Mouse (Mus musculus) common myeloid progenitor, adult 5-6 weeks (primary cell): ENCODE measurements at regions not wholly inside any gene's neighbourhood (a gene's known extent, or its start where the extent isn't known, plus 50 kb on each side); places are given as distances from the start of the nearest gene placed in this dataset.
A peak's percentile ranks its signal among the peaks of the same experiment; 100 is the strongest.

Experiments used
- ATAC-seq: replicated peaks from 2 replicates; pipeline ENCODE4 v1.8.0; 2016; ENCODE audit warnings: low read depth, mild to moderate bottlenecking, moderate TSS enrichment, inconsistent platforms; ENCODE audit not compliant: poor library complexity, severe bottlenecking

DNA sequence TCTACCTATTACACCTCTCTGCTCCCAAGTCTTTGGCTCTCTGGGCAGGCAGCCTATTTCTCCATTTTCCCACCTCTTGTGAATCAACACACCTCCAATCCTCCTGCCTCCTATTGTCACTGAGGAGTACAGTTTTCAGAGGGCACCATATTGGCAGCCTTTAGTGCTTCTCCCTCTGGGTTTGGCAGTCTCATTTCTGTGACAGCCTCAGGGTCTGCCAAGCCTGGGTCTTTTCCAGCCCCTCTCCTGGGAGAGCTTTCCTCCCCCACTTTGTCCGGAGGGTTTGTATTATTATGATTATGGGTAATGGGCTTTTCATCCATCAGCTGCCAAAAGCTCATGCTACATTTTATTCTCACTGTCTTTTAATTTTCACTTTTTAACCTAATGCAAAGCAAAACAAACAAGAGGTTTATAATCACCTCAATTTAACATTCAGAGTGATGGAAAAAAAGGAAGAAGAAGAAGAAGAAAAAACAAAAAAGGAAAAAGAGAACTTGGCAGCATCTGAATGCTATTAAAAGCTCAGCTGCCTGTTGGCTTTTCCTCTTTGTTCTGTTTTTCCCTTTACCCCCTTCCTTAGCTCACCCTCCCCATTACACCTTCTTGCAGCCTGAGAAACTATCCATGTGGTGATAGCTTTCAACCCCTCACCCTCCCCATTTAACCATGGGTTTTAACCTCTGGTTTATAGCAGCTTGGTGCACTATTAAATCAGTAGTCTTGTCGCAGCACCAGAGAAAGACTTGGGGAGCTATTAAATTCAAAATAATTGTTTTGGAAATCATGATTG lies 790.5 kb upstream of the Cdh8 start:
- ATAC-seq, result no peak

- no peak for ATAC-seq
Observed at GRCm38 (mm10) chr8:100193228-100193627, 777.0 kb upstream of the Cdh8 start.

DNA sequence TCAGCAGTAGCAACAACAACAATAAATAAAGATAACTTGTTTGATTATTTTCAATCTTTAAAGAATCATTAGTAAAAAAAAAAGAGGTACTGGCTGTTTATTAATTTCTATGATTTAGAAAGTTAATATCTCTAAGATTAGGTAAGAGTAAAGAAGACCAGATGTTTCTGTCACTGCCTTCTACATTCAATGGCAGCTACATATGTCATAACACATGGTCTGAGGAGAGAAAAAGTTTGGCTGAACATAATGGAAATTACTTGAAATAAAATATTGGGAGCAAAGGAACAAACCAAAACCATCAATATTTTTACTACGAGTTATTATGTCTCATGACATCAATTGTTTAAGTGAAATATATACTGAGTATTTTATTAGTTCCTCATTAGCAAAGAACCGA lies 774.4 kb upstream of the Cdh8 start:
- no peak for ATAC-seq

GRCm38 (mm10) chr8:100187976-100188375 lies 771.7 kb upstream of the Cdh8 start:
- no peak for ATAC-seq

GRCm38 (mm10) chr8:100176502-100176901 lies 760.2 kb upstream of the Cdh8 start:
- no peak for ATAC-seq

- ATAC-seq, result no peak
Observed at GRCm38 (mm10) chr8:100145411-100145810, 729.1 kb upstream of the Cdh8 start.

- no peak for ATAC-seq
Observed at GRCm38 (mm10) chr8:100144124-100144680, 727.9 kb upstream of the Cdh8 start.

DNA sequence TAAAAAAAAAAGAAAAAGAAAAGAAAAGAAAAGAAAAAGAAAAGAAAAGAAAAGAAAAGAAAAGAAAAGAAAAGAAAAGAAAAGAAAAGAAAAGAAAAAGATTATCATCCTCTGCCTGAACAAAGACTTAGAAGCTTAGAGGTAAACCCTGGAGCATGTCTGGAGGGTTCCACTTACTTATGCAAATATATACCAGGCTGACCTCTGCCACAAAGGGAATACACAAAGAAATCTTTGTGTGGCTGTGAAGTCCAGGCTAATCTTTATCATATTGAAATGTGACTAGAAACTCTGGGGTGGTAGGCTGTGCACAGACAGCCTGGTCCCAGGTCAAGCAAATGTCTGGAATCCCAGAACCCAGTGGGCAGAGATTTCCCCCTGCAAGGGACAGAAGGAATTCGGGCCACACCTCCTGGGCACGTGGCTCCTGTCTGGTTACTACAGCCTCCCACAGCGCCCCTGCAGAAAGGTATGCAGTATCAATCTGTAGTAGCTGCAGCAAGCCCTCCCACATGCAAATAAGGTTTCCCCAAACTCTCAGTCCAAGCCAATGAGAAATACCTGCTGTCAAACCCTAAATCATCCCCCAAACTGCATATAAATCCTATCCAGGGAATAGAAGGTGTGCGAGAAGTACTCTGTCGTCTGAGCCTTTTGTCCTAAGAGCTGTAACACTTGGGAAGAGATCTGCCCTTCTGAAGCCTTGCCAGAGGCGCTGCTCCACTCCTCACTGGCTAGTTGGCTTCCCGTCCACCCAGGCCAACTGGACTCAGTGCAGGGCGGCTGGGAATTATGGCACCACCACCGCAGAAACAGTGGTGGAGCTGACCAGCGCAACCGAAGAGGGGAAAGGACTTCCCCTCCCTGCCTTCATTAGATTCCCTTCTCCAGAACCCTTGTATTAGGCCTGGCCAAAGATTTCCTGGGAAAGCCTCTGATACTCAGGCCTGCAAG lies 688.4 kb upstream of the Cdh8 start:
- ATAC-seq, result no peak

- ATAC-seq, result no peak
Observed at GRCm38 (mm10) chr8:100101957-100102356, 685.7 kb upstream of the Cdh8 start.

- no peak for ATAC-seq
Observed at GRCm38 (mm10) chr8:100072059-100072729, 655.9 kb upstream of the Cdh8 start.

DNA sequence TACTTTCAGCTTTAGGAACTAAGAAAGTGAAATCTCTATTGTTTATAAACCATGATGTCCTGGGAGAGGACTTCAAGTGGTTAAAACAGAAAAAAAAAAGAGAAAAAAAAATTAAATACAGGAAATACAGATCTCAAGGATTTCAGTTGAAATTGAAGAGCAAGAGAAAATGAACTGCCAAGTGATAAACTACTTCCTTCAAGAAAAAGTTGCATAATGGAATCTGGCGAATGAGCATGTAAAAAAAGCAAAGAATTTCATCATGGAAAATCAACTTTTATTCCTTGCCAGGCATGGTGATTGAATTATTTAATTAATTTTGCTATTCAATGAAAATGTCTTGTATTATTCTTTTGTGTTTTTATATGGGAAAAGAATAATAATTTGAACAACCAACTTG lies 653.5 kb upstream of the Cdh8 start:
- ATAC-seq, result no peak

- no peak for ATAC-seq
Observed at GRCm38 (mm10) chr8:100038931-100039330, 622.7 kb upstream of the Cdh8 start.

DNA sequence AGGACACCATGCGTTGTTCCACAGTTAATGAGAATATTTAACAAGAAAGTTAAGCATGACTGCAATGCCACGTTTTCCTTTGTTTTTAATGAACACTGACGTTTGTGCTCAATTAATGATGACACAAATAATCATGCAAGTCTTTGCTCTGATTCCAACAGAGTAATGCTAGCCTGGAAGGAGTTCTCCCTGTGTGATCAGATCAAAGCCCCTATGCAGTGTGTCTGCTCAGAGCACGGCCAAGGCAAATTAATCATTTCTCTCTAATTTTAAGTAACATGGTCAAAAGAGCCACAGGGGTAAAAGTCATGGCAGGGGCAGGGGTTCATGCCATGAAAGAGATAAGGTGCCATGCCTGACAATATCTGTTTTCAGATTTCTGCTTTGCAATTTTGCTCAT lies 618.2 kb upstream of the Cdh8 start:
- no peak for ATAC-seq

- peak; percentile 92 for ATAC-seq
Observed at GRCm38 (mm10) chr8:100030358-100030757, 614.1 kb upstream of the Cdh8 start.

DNA sequence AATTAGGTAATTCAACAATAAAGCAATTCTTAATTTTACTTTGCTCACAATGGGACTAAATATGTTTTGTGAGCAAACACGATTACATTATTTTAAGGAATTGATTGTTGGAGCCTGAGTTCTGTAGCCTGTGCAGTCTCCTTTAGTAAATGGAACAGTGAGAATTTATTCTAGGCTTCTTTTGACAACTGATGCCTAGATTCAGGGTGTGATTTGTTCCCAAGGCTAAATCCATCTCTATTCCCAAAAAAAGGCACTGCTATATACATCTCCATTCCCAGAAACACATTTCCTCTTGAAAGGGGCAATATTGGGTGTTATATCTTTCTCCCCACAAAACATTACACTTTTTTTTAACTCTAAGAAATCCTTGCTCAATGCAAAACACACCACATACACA lies 599.4 kb upstream of the Cdh8 start:
- ATAC-seq, result no peak

DNA sequence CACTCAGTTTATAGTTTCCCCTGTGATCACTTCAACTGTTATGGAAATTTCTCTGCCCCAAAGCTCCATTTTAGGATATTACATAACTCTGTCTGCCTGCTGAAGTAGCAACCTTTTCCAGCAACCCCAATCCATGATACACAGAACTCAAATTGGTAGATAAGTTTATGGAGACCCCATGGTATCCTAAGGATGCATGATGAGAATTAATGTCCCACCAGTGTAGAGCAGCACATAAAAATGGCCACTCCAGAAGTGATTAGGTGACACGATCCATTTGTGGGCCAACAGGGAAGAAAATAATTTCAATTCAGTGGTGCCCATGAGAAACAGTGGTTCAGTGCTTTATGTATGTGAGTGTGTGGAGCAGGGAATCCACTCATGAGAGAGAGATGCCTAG lies 583.3 kb upstream of the Cdh8 start:
- ATAC-seq, result no peak

GRCm38 (mm10) chr8:99983696-99984095 lies 567.4 kb upstream of the Cdh8 start:
- no peak for ATAC-seq

GRCm38 (mm10) chr8:99954697-99955096 lies 538.4 kb upstream of the Cdh8 start:
- ATAC-seq, result no peak

DNA sequence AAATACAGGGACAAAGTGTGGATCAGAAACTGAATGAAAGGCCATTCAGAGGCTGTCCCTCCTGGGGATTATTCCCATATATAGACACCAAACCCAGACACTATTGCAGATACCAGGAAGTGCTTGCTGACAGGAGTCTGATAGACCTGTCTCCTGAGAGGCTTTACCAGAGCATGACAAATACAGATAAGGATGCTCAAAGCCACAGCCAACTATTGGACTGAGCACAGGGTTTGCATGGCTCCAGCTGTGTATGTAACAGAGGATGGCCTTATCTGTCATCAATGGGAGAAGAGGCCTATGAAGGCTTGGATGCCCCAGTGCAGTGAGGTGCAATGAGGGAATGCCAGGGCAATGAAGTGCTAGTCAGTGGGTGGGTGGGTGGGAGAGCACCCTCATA lies 537.6 kb upstream of the Cdh8 start:
- ATAC-seq, result no peak

- ATAC-seq, result no peak
Observed at GRCm38 (mm10) chr8:99933159-99933558, 516.9 kb upstream of the Cdh8 start.
